Mouse (Mus musculus): ENCODE data around the gene Gm17334. TPM values are rescaled to one million over a fixed set of nuclear protein-coding genes. Genes with fewer than 3 reads are reported as not detected.

Gm17334 gene
- polyA plus RNA-seq, 1 experiment, result 4.6 TPM

GRCm38 (mm10) chr11:53757612-53758011 lies 15.4 kb downstream of the Gm17334 start:
- no peak for DNase-seq
- 71% methylated on average over 4 of the region's 4 CpGs for WGBS
- TF ChIP-seq CTCF (IDR thresholded peaks at IDR 0.05; ENCODE audit: insufficient read depth, low read length) (no peak), POLR2A (IDR thresholded peaks at IDR 0.05; ENCODE audit: borderline replicate concordance, extremely low read depth, low read depth, low read length) (no peak)
- no peak overlapping the region for H3K4me3 ChIP-seq (replicated peaks; ENCODE audit: extremely low read depth, low read depth, low read length)
- H3K4me1 ChIP-seq (ENCODE audit: control insufficient read depth, insufficient read depth, low read length), result peaks cover 19% of the 10 kb centered on the region

GRCm38 (mm10) chr11:53755011-53755595 lies 17.9 kb downstream of the Gm17334 start:
- Histone ChIP-seq H3K4me1 (ENCODE audit: control insufficient read depth, insufficient read depth, low read length) (peaks cover 8% of the 10 kb centered on the region), H3K4me3 (replicated peaks; ENCODE audit: extremely low read depth, low read depth, low read length) (no peak overlapping the region)
- TF ChIP-seq CTCF (IDR thresholded peaks at IDR 0.05; ENCODE audit: insufficient read depth, low read length) (no peak), POLR2A (IDR thresholded peaks at IDR 0.05; ENCODE audit: borderline replicate concordance, extremely low read depth, low read depth, low read length) (no peak)
- WGBS, result 75% methylated on average over 12 of the region's 12 CpGs
- DNase-seq, result no peak

GRCm38 (mm10) chr11:53749716-53750352 lies 23.2 kb downstream of the Gm17334 start:
- TF ChIP-seq CTCF (IDR thresholded peaks at IDR 0.05; ENCODE audit: insufficient read depth, low read length) (no peak), POLR2A (IDR thresholded peaks at IDR 0.05; ENCODE audit: borderline replicate concordance, extremely low read depth, low read depth, low read length) (no peak)
- Histone ChIP-seq H3K4me3 (replicated peaks; ENCODE audit: extremely low read depth, low read depth, low read length) (no peak overlapping the region), H3K4me1 (ENCODE audit: control insufficient read depth, insufficient read depth, low read length) (no peaks in the 10 kb centered on the region)
- DNase-seq, result no peak
- 65% methylated on average over 5 of the region's 5 CpGs for WGBS

- WGBS, result 70% methylated on average over 4 of the region's 4 CpGs
- no peak for DNase-seq
- TF ChIP-seq POLR2A (IDR thresholded peaks at IDR 0.05; ENCODE audit: borderline replicate concordance, extremely low read depth, low read depth, low read length) (no peak), CTCF (IDR thresholded peaks at IDR 0.05; ENCODE audit: insufficient read depth, low read length) (no peak)
- Histone ChIP-seq H3K4me1 (ENCODE audit: control insufficient read depth, insufficient read depth, low read length) (no peaks in the 10 kb centered on the region), H3K4me3 (replicated peaks; ENCODE audit: extremely low read depth, low read depth, low read length) (no peak overlapping the region)
These were observed 23.7 kb downstream of the Gm17334 start for GRCm38 (mm10) chr11:53749306-53749705.

- TF ChIP-seq POLR2A (IDR thresholded peaks at IDR 0.05; ENCODE audit: borderline replicate concordance, extremely low read depth, low read depth, low read length) (no peak), CTCF (IDR thresholded peaks at IDR 0.05; ENCODE audit: insufficient read depth, low read length) (no peak)
- whole genome bisulfite sequencing, result 75% methylated on average over 6 of the region's 6 CpGs
- no peak overlapping the region for H3K4me3 ChIP-seq (replicated peaks; ENCODE audit: extremely low read depth, low read depth, low read length)
- DNase-seq, result no peak
- no peaks in the 10 kb centered on the region for H3K4me1 ChIP-seq (ENCODE audit: control insufficient read depth, insufficient read depth, low read length)
These were observed 24.4 kb downstream of the Gm17334 start for GRCm38 (mm10) chr11:53748614-53749013.

DNA sequence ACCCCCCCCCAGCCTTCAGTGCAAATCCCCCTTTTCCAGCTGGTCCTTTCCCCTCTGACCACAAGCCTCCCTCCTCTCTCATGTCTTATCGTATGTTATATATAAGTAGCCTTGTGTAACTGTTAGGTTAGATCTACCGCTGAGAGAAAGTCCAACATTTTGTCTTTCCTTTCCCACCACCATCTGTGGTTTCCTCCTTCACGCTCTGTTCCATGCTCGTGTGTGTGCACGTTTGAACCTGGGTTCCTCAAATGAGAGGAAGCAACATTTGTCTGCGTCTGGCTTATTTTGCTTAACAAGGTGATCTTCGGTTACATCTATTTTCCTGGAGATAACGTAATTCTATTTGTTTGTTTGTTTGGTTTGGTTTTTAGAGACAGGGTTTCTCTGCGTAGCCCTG lies 25.0 kb downstream of the Gm17334 start:
- H3K4me3 ChIP-seq (replicated peaks; ENCODE audit: extremely low read depth, low read depth, low read length), result no peak overlapping the region
- 85% methylated on average over 9 of the region's 9 CpGs for WGBS
- no peak for DNase-seq
- TF ChIP-seq POLR2A (IDR thresholded peaks at IDR 0.05; ENCODE audit: borderline replicate concordance, extremely low read depth, low read depth, low read length), result no peak
- no peak for TF ChIP-seq CTCF (IDR thresholded peaks at IDR 0.05; ENCODE audit: insufficient read depth, low read length)
- H3K4me1 ChIP-seq (ENCODE audit: control insufficient read depth, insufficient read depth, low read length), result no peaks in the 10 kb centered on the region

DNA sequence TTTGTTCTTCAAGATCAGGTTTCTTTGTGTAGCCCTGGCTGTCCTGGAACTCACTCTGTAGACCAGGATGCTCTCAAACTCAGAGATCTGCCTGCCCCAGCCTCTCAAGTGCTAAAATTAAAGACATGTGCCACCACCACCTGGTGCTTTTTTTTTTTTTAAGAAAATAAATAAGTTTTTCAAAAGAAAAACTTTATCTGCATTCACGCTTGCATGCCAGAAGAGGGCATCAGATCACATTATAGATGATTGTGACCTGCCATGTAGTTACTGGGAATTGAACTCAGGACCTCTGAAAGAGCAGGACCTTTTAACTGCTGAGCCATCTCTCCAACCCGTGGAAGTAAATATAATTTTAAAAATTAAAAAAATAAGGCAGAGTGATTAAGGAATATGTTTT lies 27.7 kb downstream of the Gm17334 start:
- no peak overlapping the region for H3K4me3 ChIP-seq (replicated peaks; ENCODE audit: extremely low read depth, low read depth, low read length)
- H3K4me1 ChIP-seq (ENCODE audit: control insufficient read depth, insufficient read depth, low read length), result no peaks in the 10 kb centered on the region; the same call in 1 of the 2 replicates
- no peak for DNase-seq
- no peak for TF ChIP-seq CTCF (IDR thresholded peaks at IDR 0.05; ENCODE audit: insufficient read depth, low read length)
- no peak for TF ChIP-seq POLR2A (IDR thresholded peaks at IDR 0.05; ENCODE audit: borderline replicate concordance, extremely low read depth, low read depth, low read length)
- 91% methylated on average over 2 of the region's 2 CpGs for WGBS

DNA sequence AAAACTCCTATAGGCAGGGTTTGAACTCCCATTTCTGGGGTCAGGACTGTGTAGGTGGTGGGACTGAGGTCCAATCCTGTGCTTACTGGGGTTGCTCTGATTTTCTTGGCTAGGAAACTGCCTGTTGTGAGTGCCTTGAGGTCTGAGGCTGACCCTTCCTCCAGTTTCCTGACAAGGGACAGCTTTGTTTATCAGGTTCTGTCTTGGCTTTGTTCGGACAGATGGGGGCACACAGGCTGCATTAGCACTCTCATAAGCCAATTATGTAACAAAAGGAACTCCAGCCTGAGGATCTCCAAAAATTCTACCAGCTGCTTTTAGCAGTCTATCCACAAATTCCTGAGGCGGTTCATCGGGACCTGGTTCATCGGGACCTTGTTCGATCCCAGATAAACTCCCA lies 30.6 kb downstream of the Gm17334 start:
- WGBS, result 33% methylated on average over 5 of the region's 5 CpGs
- no peak for DNase-seq
- no peaks in the 10 kb centered on the region; the same call in 1 of the 2 replicates for H3K4me1 ChIP-seq (ENCODE audit: control insufficient read depth, insufficient read depth, low read length)
- H3K4me3 ChIP-seq (replicated peaks; ENCODE audit: extremely low read depth, low read depth, low read length), result no peak overlapping the region
- TF ChIP-seq POLR2A (IDR thresholded peaks at IDR 0.05; ENCODE audit: borderline replicate concordance, extremely low read depth, low read depth, low read length) (no peak), CTCF (IDR thresholded peaks at IDR 0.05; ENCODE audit: insufficient read depth, low read length) (peak; percentile 34)

- WGBS, result 16% methylated on average over 6 of the region's 6 CpGs
- TF ChIP-seq CTCF (IDR thresholded peaks at IDR 0.05; ENCODE audit: insufficient read depth, low read length) (peak; percentile 46; the same call in 1 of the 2 replicates), POLR2A (IDR thresholded peaks at IDR 0.05; ENCODE audit: borderline replicate concordance, extremely low read depth, low read depth, low read length) (no peak)
- DNase-seq, result no peak
- H3K4me3 ChIP-seq (replicated peaks; ENCODE audit: extremely low read depth, low read depth, low read length), result no peak overlapping the region
- H3K4me1 ChIP-seq (ENCODE audit: control insufficient read depth, insufficient read depth, low read length), result no peaks in the 10 kb centered on the region; the same call in 1 of the 2 replicates
These were observed 35.4 kb downstream of the Gm17334 start for GRCm38 (mm10) chr11:53737573-53737946.

Measured in lung, adult 2 months (tissue).